Mouse (Mus musculus) bone marrow, adult 2 months (tissue): ENCODE measurements around the gene Bpifc.

Source experiments
- CTCF ChIP-seq: fragments of 200-500 bp; IDR thresholded peaks from 2 replicates; pipeline ENCODE4 v1.5.1; 2011; ENCODE audit warnings: low read length, control low read depth; ENCODE audit not compliant: control insufficient read depth, insufficient read depth
- POLR2A ChIP-seq: fragments of 200-500 bp; IDR thresholded peaks from 2 replicates; pipeline ENCODE4 v1.6.1; 2011; ENCODE audit warnings: low read depth, mild to moderate bottlenecking, control low read depth, low read length, borderline replicate concordance; ENCODE audit not compliant: control insufficient read depth

- TF ChIP-seq CTCF (no peak), POLR2A (no peak)
These were observed 10.8 kb upstream of the Bpifc start for GRCm38 (mm10) chr10:86022474-86022816.
